Mouse (Mus musculus) right cerebral cortex, postnatal 36 days (tissue): ENCODE measurements at regions not wholly inside any gene's neighbourhood (a gene's known extent, or its start where the extent isn't known, plus 50 kb on each side); places are given as distances from the start of the nearest gene placed in this dataset.
A peak's percentile ranks its signal among the peaks of the same experiment; 100 is the strongest.
"Not testable (repeated sequence)": the region's sequence is repeated elsewhere in the genome, so short reads cannot be mapped to it uniquely, and the experiment has no call there.

Experiments used
- DNase-seq, 2 experiments: peaks; one replicate each; pipeline ENCODE4 v3.0.0; 2022; ENCODE audit warnings: low spot score in 2 of 2, mixed read lengths in 1 of 2

GRCm38 (mm10) chr1:64463715-64464290, 68.6 kb upstream of the Creb1 start:
- DNase-seq = peak; percentile 24 to 47

GRCm38 (mm10) chr1:64461616-64462015, 70.8 kb upstream of the Creb1 start:
- DNase-seq = not testable (repeated sequence)

GRCm38 (mm10) chr1:64457872-64458271, 74.6 kb upstream of the Creb1 start:
- no peak for DNase-seq

GRCm38 (mm10) chr1:64449141-64449540, 83.3 kb upstream of the Creb1 start:
- no peak for DNase-seq

GRCm38 (mm10) chr1:64448090-64448489, 84.4 kb upstream of the Creb1 start:
- DNase-seq = peak; percentile 23 to 24

GRCm38 (mm10) chr1:64446492-64446891, 86.0 kb upstream of the Creb1 start:
- DNase-seq = no peak

GRCm38 (mm10) chr1:64445919-64446318, 86.5 kb upstream of the Creb1 start:
- DNase-seq = peak; percentile 81 to 86

- DNase-seq = no peak
Observed at GRCm38 (mm10) chr1:64443436-64443835, 89.0 kb upstream of the Creb1 start.

GRCm38 (mm10) chr1:64442179-64442874, 90.1 kb upstream of the Creb1 start:
- no peak for DNase-seq

- DNase-seq = no peak
Observed at GRCm38 (mm10) chr1:64423256-64423655, 109.2 kb upstream of the Creb1 start.

GRCm38 (mm10) chr1:64418567-64418966, 113.9 kb upstream of the Creb1 start:
- no peak for DNase-seq

- no peak for DNase-seq
Observed at GRCm38 (mm10) chr1:64415906-64416305, 116.5 kb upstream of the Creb1 start.

- no peak for DNase-seq
Observed at GRCm38 (mm10) chr1:64413181-64413560, 119.3 kb upstream of the Creb1 start.

- DNase-seq = no peak
Observed at GRCm38 (mm10) chr1:64412481-64413180, 119.8 kb upstream of the Creb1 start.

GRCm38 (mm10) chr1:64411851-64412480, 120.5 kb upstream of the Creb1 start:
- no peak for DNase-seq

- DNase-seq = peak in 1 of 2 experiments; percentile 4
Observed at GRCm38 (mm10) chr1:64408807-64409582, 123.5 kb upstream of the Creb1 start.

- DNase-seq = no peak
Observed at GRCm38 (mm10) chr1:64391525-64391924, 140.9 kb upstream of the Creb1 start.

GRCm38 (mm10) chr1:64381264-64381663, 151.2 kb upstream of the Creb1 start:
- DNase-seq = no peak

- not testable (repeated sequence) for DNase-seq
Observed at GRCm38 (mm10) chr1:64376426-64376825, 156.0 kb upstream of the Creb1 start.

GRCm38 (mm10) chr1:64374286-64375071, 158.0 kb upstream of the Creb1 start:
- no peak for DNase-seq

- no peak for DNase-seq
Observed at GRCm38 (mm10) chr1:64364095-64364494, 168.3 kb upstream of the Creb1 start.
